Mouse (Mus musculus) lung, embryonic 16.5 days (tissue): ENCODE measurements around the gene Taf8. TPM values are rescaled to one million over a fixed set of nuclear protein-coding genes. Genes with fewer than 3 reads are reported as not detected.
A peak's percentile ranks its signal among the peaks of the same experiment; 100 is the strongest.

Experiments
- ATAC-seq: fragments of 200-750 bp; cut with Nextera tagmentation; 2 replicates; pipeline ENCODE4 v1.8.0; 2017; ENCODE audit warnings: low read depth, mild to moderate bottlenecking, moderate library complexity
- H3K27ac ChIP-seq: fragments of 300-500 bp; sonication (generic); 2 replicates; pipeline ENCODE4 v1.5.1; 2014; ENCODE audit warnings: mild to moderate bottlenecking, control low read depth, low read length
- H3K27me3 ChIP-seq: fragments of 300-500 bp; sonication (generic); 2 replicates; pipeline ENCODE4 v1.6.1; 2014; ENCODE audit warnings: low read depth, low read length, mixed read lengths; ENCODE audit not compliant: control insufficient read depth, insufficient read depth
- H3K36me3 ChIP-seq: fragments of 300-500 bp; sonication (generic); 2 replicates; pipeline ENCODE4 v1.6.1; 2014; ENCODE audit warnings: low read length; ENCODE audit not compliant: control insufficient read depth, insufficient read depth
- H3K4me1 ChIP-seq: fragments of 300-500 bp; sonication (generic); replicated peaks from 2 replicates; pipeline ENCODE4 v1.6.1; 2014; ENCODE audit warnings: low read length, mixed read lengths; ENCODE audit not compliant: control insufficient read depth, insufficient read depth
- H3K4me2 ChIP-seq: fragments of 300-500 bp; sonication (generic); 2 replicates; pipeline ENCODE4 v1.6.1; 2014; ENCODE audit warnings: low read depth, low read length, control low read depth
- H3K4me3 ChIP-seq: fragments of 300-500 bp; sonication (generic); 2 replicates; pipeline ENCODE4 v1.5.1; 2014; ENCODE audit warnings: mild to moderate bottlenecking, low read length, control low read depth
- H3K9ac ChIP-seq: fragments of 300-500 bp; sonication (generic); 2 replicates; pipeline ENCODE4 v1.6.1; 2014; ENCODE audit warnings: low read length, control low read depth
- H3K9me3 ChIP-seq: fragments of 300-500 bp; sonication (generic); 2 replicates; pipeline ENCODE4 v1.6.1; 2016; ENCODE audit warnings: low read length; ENCODE audit not compliant: control insufficient read depth
- WGBS: fragments of 180-500 bp; shearing (Covaris S2); extraction: QIAGEN DNeasy Blood & Tissue Kit; methylation state at CpG from one replicate; pipeline ENCODE4 v1.1.7; 2014; 5-methylcytosine and 5-hydroxymethylcytosine counted together
- polyA plus RNA-seq: library from polyadenylated mRNA; unstranded; fragments of >200 nt; fragmentation: Nextera tagmentation; extraction: Ambion mirVana; gene quantifications from 2 replicates; pipeline ENCODE4 v1.2.1, GENCODE M21; 2015

Gene Taf8
- polyA plus RNA-seq, 1 experiment from 2014 or later, result 30.9 TPM

- Histone ChIP-seq H3K9ac (no peak overlapping the region), H3K27ac (peak overlapping the region; percentile 43; the same call in 1 of the 2 replicates), H3K4me3 (no peak overlapping the region), H3K27me3 (no peaks in the 10 kb centered on the region), H3K4me1 (peaks cover 46% of the 10 kb centered on the region), H3K36me3 (no peaks in the 10 kb centered on the region), H3K9me3 (no peaks in the 10 kb centered on the region), H3K4me2 (no peak overlapping the region)
- ATAC-seq, result peak; percentile 66
- WGBS, result 29% methylated on average over 8 of the region's 8 CpGs
Measured at GRCm38 (mm10) chr17:47448523-47449372, 53.3 kb downstream of the Taf8 start.

- H3K4me3 ChIP-seq, result no peak overlapping the region
- no peaks in the 10 kb centered on the region for H3K36me3 ChIP-seq
- no peak overlapping the region for H3K4me2 ChIP-seq
- no peaks in the 10 kb centered on the region for H3K27me3 ChIP-seq
- H3K27ac ChIP-seq, result no peak overlapping the region
- H3K9ac ChIP-seq, result no peak overlapping the region
- no peak for ATAC-seq
- WGBS, result 69% methylated on average over 11 of the region's 11 CpGs
- H3K9me3 ChIP-seq, result no peaks in the 10 kb centered on the region
- H3K4me1 ChIP-seq, result peaks cover 44% of the 10 kb centered on the region
Measured at GRCm38 (mm10) chr17:47446561-47446960, 55.5 kb downstream of the Taf8 start.

- H3K4me2 ChIP-seq, result no peak overlapping the region
- H3K27me3 ChIP-seq, result no peaks in the 10 kb centered on the region
- no peaks in the 10 kb centered on the region for H3K9me3 ChIP-seq
- no peak overlapping the region for H3K4me3 ChIP-seq
- H3K27ac ChIP-seq, result no peak overlapping the region
- H3K36me3 ChIP-seq, result no peaks in the 10 kb centered on the region
- no peak for ATAC-seq
- H3K9ac ChIP-seq, result no peak overlapping the region
- H3K4me1 ChIP-seq, result peaks cover 40% of the 10 kb centered on the region
- WGBS, result 35% methylated on average over 9 of the region's 9 CpGs
Measured at GRCm38 (mm10) chr17:47446025-47446424, 56.1 kb downstream of the Taf8 start.

- 47% methylated on average over 11 of the region's 11 CpGs for whole genome bisulfite sequencing
- H3K4me1 ChIP-seq, result peaks cover 37% of the 10 kb centered on the region
- no peak overlapping the region for H3K4me3 ChIP-seq
- no peak overlapping the region for H3K4me2 ChIP-seq
- no peaks in the 10 kb centered on the region for H3K27me3 ChIP-seq
- H3K9ac ChIP-seq, result no peak overlapping the region
- no peaks in the 10 kb centered on the region for H3K9me3 ChIP-seq
- H3K36me3 ChIP-seq, result no peaks in the 10 kb centered on the region
- ATAC-seq, result no peak
- H3K27ac ChIP-seq, result no peak overlapping the region
Measured at GRCm38 (mm10) chr17:47445518-47445917, 56.6 kb downstream of the Taf8 start.

- no peak for ATAC-seq
- Histone ChIP-seq H3K9ac (no peak overlapping the region), H3K27ac (no peak overlapping the region)
Measured at GRCm38 (mm10) chr17:47444113-47444512, 58.0 kb downstream of the Taf8 start.

GRCm38 (mm10) chr17:47442271-47442670 is 59.8 kb downstream of the Taf8 start:
- WGBS, result 87% methylated on average over 3 of the region's 3 CpGs

More at GRCm38 (mm10) chr17:47444113-47444512, 58.0 kb downstream of the Taf8 start:
- Histone ChIP-seq H3K4me3 (no peak overlapping the region), H3K36me3 (no peaks in the 10 kb centered on the region), H3K4me2 (no peak overlapping the region), H3K4me1 (peaks cover 35% of the 10 kb centered on the region), H3K27me3 (no peaks in the 10 kb centered on the region), H3K9me3 (no peaks in the 10 kb centered on the region)
- 57% methylated on average over 6 of the region's 6 CpGs for WGBS

GRCm38 (mm10) chr17:47441296-47442051 is 60.6 kb downstream of the Taf8 start:
- WGBS, result 64% methylated on average over 19 of the region's 19 CpGs
- ATAC-seq, result no peak
- Histone ChIP-seq H3K27ac (no peak overlapping the region), H3K4me2 (no peak overlapping the region), H3K9me3 (no peaks in the 10 kb centered on the region), H3K4me3 (no peak overlapping the region), H3K9ac (no peak overlapping the region), H3K4me1 (peaks cover 34% of the 10 kb centered on the region), H3K36me3 (no peaks in the 10 kb centered on the region), H3K27me3 (peaks cover 4% of the 10 kb centered on the region)

More at GRCm38 (mm10) chr17:47442271-47442670, 59.8 kb downstream of the Taf8 start:
- Histone ChIP-seq H3K36me3 (no peaks in the 10 kb centered on the region), H3K27ac (no peak overlapping the region), H3K4me2 (no peak overlapping the region), H3K9ac (no peak overlapping the region), H3K9me3 (no peaks in the 10 kb centered on the region), H3K27me3 (no peaks in the 10 kb centered on the region), H3K4me3 (no peak overlapping the region), H3K4me1 (peaks cover 34% of the 10 kb centered on the region)
- no peak for ATAC-seq

GRCm38 (mm10) chr17:47440359-47440890 is 61.7 kb downstream of the Taf8 start:
- no peaks in the 10 kb centered on the region for H3K9me3 ChIP-seq
- no peak overlapping the region for H3K4me2 ChIP-seq
- no peak for ATAC-seq
- no peak overlapping the region for H3K4me3 ChIP-seq
- no peak overlapping the region for H3K27ac ChIP-seq
- H3K9ac ChIP-seq, result no peak overlapping the region
- WGBS, result 26% methylated on average over 9 of the region's 9 CpGs
- H3K4me1 ChIP-seq, result peaks cover 30% of the 10 kb centered on the region
- peaks cover 6% of the 10 kb centered on the region for H3K27me3 ChIP-seq
- H3K36me3 ChIP-seq, result no peaks in the 10 kb centered on the region
